ENCODE assay signal across 7 mouse cellular contexts in the genomic region with DNA sequence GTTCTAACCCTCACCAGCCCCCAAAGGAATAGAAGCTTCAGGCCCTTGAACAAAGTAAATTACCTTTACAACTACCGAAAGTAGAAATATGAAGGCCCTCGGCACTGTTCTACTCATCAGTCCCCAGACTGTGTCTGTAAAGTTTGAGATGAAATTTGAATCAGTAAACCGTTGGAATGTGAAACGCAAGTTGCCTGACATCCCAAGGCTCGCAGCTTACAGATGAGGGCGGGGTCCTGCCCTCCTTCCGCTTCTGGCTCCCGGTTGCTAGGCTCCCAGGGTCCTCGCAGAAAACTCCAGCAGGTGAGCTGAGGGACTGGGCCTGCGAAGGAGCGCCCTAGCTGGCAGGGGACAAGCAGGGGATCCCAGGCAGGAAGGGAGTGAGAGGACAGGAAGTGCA. TPM values are rescaled to one million over a fixed set of nuclear protein-coding genes. Genes with fewer than 3 reads are reported as not detected.
DNase-seq lines count a peak whose midpoint lies in the region; ATAC-seq and TF ChIP-seq lines count a peak whose summit lies in the region.

A gene (plus strand): TSS at position 270 of the 400 bp plus-strand sequence.

- no peak for TF ChIP-seq CTCF in embryonic fibroblast, embryonic 13.5 days (IDR thresholded peaks at IDR 0.05; ENCODE audit: borderline replicate concordance, insufficient read depth, low read length)
- no peak for TF ChIP-seq CTCF in liver, embryonic 14.5 days (IDR thresholded peaks at IDR 0.05; ENCODE audit: low read depth)

- peak within 1 kb of the TSS; percentile 62 for H3K4me2 ChIP-seq in liver, embryonic 14.5 days (ENCODE audit: low read depth)
- peak within 1 kb of the TSS; percentile 59 for H3K4me2 ChIP-seq in neural tube, embryonic 13.5 days

- H3K27me3 ChIP-seq in hindbrain, embryonic 10.5 days (ENCODE audit: insufficient read depth, poor library complexity, severe bottlenecking): peaks cover 16% of the 10 kb centered on the region
- peaks cover 21% of the 10 kb centered on the region for H3K27me3 ChIP-seq in liver, embryonic 14.5 days (ENCODE audit: control insufficient read depth, insufficient read depth, low read length)
- H3K27me3 ChIP-seq in neural tube, embryonic 13.5 days: peaks cover 11% of the 10 kb centered on the region

- no peak for ATAC-seq in liver, embryonic 14.5 days (ENCODE audit: insufficient read depth)
- peak; percentile 32; the same call in 1 of the 2 replicates for ATAC-seq in neural tube, embryonic 13.5 days (ENCODE audit: low read depth)

- DNase-seq in ES-CJ7 (ENCODE audit: low read depth, low spot score): peak; percentile 47
- DNase-seq in adrenal gland, adult 8-10 months: peak; percentile 9
- DNase-seq in hindbrain, embryonic 10.5 days (ENCODE audit: low spot score): peak; percentile 57
- no peak for DNase-seq in liver, embryonic 14.5 days (ENCODE audit: low read depth in 3 of 3, low spot score in 3 of 3)
- DNase-seq in spleen, adult 18-20 months: no peak

- H3K27ac ChIP-seq in embryonic fibroblast, embryonic 13.5 days (ENCODE audit: insufficient read depth, low read length): 0 out of 2 replicates have a peak within 1 kb of the TSS, but pooled peaks have one; percentile 14
- peak within 1 kb of the TSS; percentile 69 for H3K27ac ChIP-seq in hindbrain, embryonic 10.5 days
- H3K27ac ChIP-seq in liver, embryonic 14.5 days: no peak within 1 kb of the TSS
- H3K27ac ChIP-seq in neural tube, embryonic 13.5 days (replicated peaks): no peak within 1 kb of the TSS

- 4% methylated on average over 11 of the region's 11 CpGs for WGBS in hindbrain, embryonic 10.5 days
- 7% methylated on average over 11 of the region's 11 CpGs for WGBS in liver, embryonic 14.5 days (ENCODE audit: insufficient replicate concordance)
- 5% methylated on average over 11 of the region's 11 CpGs for WGBS in neural tube, embryonic 13.5 days

- no peak for TF ChIP-seq POLR2A in embryonic fibroblast, embryonic 13.5 days (IDR thresholded peaks at IDR 0.05; ENCODE audit: low read depth, low read length)

- peak within 1 kb of the TSS; percentile 32 for H3K4me3 ChIP-seq in embryonic fibroblast, embryonic 13.5 days (ENCODE audit: insufficient read depth, low read length)
- peak within 1 kb of the TSS; percentile 55 for H3K4me3 ChIP-seq in hindbrain, embryonic 10.5 days
- peak within 1 kb of the TSS; percentile 11 to 41 for H3K4me3 ChIP-seq in liver, embryonic 14.5 days (ENCODE audit: insufficient read depth in 1 of 2, low read depth in 2 of 2, low read length in 2 of 2)
- peak within 1 kb of the TSS; percentile 32 for H3K4me3 ChIP-seq in neural tube, embryonic 13.5 days

- peaks cover 4% of the 10 kb centered on the region; the same call in 1 of the 2 replicates for H3K4me1 ChIP-seq in embryonic fibroblast, embryonic 13.5 days (ENCODE audit: control insufficient read depth, insufficient read depth, low read length)
- peaks cover 20% of the 10 kb centered on the region for H3K4me1 ChIP-seq in hindbrain, embryonic 10.5 days (replicated peaks)
- H3K4me1 ChIP-seq in liver, embryonic 14.5 days (replicated peaks; ENCODE audit: control insufficient read depth in 2 of 2, insufficient read depth in 2 of 2, low read length in 1 of 2): 0 out of 4 replicates have a peak, but pooled peaks cover 0 to 2% of the 10 kb centered on the region in 2 experiments
- H3K4me1 ChIP-seq in neural tube, embryonic 13.5 days (replicated peaks): peaks cover 11% of the 10 kb centered on the region

- peaks cover 40% of the 10 kb centered on the region for H3K36me3 ChIP-seq in hindbrain, embryonic 10.5 days
- H3K36me3 ChIP-seq in liver, embryonic 14.5 days (replicated peaks; ENCODE audit: control insufficient read depth, insufficient read depth, low read depth): peaks cover 36% of the 10 kb centered on the region
- peaks cover 39% of the 10 kb centered on the region for H3K36me3 ChIP-seq in neural tube, embryonic 13.5 days

- no peak for TF ChIP-seq EP300 in liver, embryonic 14.5 days (IDR thresholded peaks at IDR 0.05; ENCODE audit: low read depth)

- no peaks in the 10 kb centered on the region for H3K9me3 ChIP-seq in hindbrain, embryonic 10.5 days
- H3K9me3 ChIP-seq in liver, embryonic 14.5 days (ENCODE audit: control insufficient read depth, low read length): no peaks in the 10 kb centered on the region
- no peaks in the 10 kb centered on the region for H3K9me3 ChIP-seq in neural tube, embryonic 13.5 days

- H3K9ac ChIP-seq in liver, embryonic 14.5 days (replicated peaks): no peak within 1 kb of the TSS
- peak within 1 kb of the TSS; percentile 51 for H3K9ac ChIP-seq in neural tube, embryonic 13.5 days

RNA-seq across cellular contexts. Expression of the gene that starts here (rescaled TPM):
- total RNA-seq in adrenal gland, adult 8-10 months (2022): 1 to 10 TPM in 2 of 4 experiments, under 1 TPM in 2; 0.78 to 1.0 (median 1.00) TPM
- polyA plus RNA-seq in embryonic fibroblast, embryonic 13.5 days (2011; ENCODE audit: insufficient read length, low read depth, missing spikeins): 2.8 and 5.0 TPM in 2 replicates
- polyA plus RNA-seq in hindbrain, embryonic 10.5 days (2016; fragmentation: Nextera tagmentation; extraction: Ambion mirVana): 1.1 and 1.5 TPM in 2 replicates
- polyA plus RNA-seq in liver, embryonic 14.5 days (2012; rRNA removed): 0.03 and 0.06 TPM in 2 replicates
- polyA plus RNA-seq in liver, embryonic 14.5 days (2014; fragmentation: Nextera tagmentation; extraction: Ambion mirVana): not detected in 2 replicates
- polyA plus RNA-seq in neural tube, embryonic 13.5 days (2015; fragmentation: Nextera tagmentation; extraction: Ambion mirVana): 0.17 and 0.19 TPM in 2 replicates

Comparison
In these comparisons a context has a peak if more than half of its experiments do, and no peak if none do; other contexts are left out.
1. Peak in ATAC-seq, H3K4me3 ChIP-seq, H3K9ac ChIP-seq and H3K4me2 ChIP-seq in neural tube, embryonic 13.5 days; RNA of the gene not detected or under 1 TPM.
2. DNase-seq: peak in ES-CJ7 (single experiment), adrenal gland, adult 8-10 months (single experiment) and hindbrain, embryonic 10.5 days (single experiment); none in liver, embryonic 14.5 days (0 of 3) and spleen, adult 18-20 months (0 of 2).
3. H3K27ac ChIP-seq: peak in embryonic fibroblast, embryonic 13.5 days (single experiment) and hindbrain, embryonic 10.5 days (single experiment); none in liver, embryonic 14.5 days (single experiment) and neural tube, embryonic 13.5 days (single experiment).
4. Peak in every context shown above with its lines, with median percentiles within 50 percentile points of each other: H3K4me3 ChIP-seq.